Mouse (Mus musculus): ENCODE data around the gene Gm5105. TPM values are rescaled to one million over a fixed set of nuclear protein-coding genes. Genes with fewer than 3 reads are reported as not detected.

Gene Gm5105
- total and polyA plus RNA-seq, 2 experiments from 2014 or later, result 0.11 TPM; not detected in 1

DNA sequence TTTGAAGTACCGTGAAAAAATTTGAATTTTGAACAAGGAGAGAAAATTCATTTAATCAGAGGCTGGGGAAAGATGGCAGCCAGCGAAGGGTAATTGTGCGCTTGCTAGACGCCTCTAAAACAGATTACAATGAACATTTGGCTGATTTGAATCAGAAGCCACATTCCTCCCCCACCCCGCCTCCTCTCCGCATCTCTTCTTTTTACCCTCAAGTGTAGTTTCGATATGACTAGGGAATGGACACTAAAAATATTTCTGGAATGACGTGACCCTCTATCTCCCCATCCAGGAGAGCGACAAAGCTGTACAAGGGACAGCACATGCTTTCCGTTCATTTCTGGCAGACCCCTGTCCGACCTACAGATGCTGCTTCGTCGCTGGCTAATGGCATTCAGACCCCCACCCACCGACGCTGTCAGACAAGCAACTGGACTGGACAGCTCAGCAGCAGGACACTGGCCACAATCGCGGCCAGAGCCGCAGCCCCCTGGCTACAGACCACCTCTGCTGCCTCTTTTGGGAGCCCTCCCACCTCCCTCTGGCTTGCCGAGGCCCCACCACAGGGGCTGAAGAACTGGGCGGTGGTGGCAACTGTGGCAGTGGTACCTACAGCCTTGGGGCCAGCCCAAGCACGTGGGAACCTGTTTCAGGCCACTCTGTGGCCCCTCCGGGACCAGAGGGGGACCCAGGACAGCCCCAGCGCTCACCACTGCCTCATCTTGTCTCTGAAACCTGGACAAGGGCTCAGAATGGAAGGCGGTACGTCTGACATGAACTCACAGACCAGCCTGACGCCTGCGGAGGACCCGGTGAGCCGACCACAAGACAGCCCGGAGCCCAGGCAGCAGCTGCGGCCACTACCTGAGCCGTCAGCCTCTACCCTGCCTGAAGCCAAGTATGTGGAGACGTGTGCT is 2.2 kb downstream of the Gm5105 start, which contains the start of gene 1110002E22Rik:
TSS of gene 1110002E22Rik (plus strand) at position 321 of the 914 bp plus-strand sequence.
- WGBS, result 75% methylated on average over 33 of the region's 33 CpGs
- TF ChIP-seq CTCF (IDR thresholded peaks at IDR 0.05), result no peak
- H3K27ac ChIP-seq (ENCODE audit: low read depth, low read length), result no peak within 1 kb of the TSS
- no peaks in the 10 kb centered on the region for H3K27me3 ChIP-seq (ENCODE audit: insufficient read depth, low read length)
- no peaks in the 10 kb centered on the region for H3K4me1 ChIP-seq (ENCODE audit: insufficient read depth, low read length)
- H3K36me3 ChIP-seq (ENCODE audit: insufficient read depth, low read length), result no peaks in the 10 kb centered on the region
- DNase-seq (ENCODE audit: low spot score) (no peak), ATAC-seq (ENCODE audit: low FRiP score) (no peak)
- no peak within 1 kb of the TSS for H3K4me3 ChIP-seq (ENCODE audit: low read depth, low read length)
- H3K9ac ChIP-seq (replicated peaks; ENCODE audit: low read length, poor library complexity, severe bottlenecking), result no peak within 1 kb of the TSS
- no peaks in the 10 kb centered on the region for H3K9me3 ChIP-seq (ENCODE audit: low read length)
- H3K4me2 ChIP-seq (ENCODE audit: low read depth, low read length, poor library complexity, severe bottlenecking), result no peak within 1 kb of the TSS

DNA sequence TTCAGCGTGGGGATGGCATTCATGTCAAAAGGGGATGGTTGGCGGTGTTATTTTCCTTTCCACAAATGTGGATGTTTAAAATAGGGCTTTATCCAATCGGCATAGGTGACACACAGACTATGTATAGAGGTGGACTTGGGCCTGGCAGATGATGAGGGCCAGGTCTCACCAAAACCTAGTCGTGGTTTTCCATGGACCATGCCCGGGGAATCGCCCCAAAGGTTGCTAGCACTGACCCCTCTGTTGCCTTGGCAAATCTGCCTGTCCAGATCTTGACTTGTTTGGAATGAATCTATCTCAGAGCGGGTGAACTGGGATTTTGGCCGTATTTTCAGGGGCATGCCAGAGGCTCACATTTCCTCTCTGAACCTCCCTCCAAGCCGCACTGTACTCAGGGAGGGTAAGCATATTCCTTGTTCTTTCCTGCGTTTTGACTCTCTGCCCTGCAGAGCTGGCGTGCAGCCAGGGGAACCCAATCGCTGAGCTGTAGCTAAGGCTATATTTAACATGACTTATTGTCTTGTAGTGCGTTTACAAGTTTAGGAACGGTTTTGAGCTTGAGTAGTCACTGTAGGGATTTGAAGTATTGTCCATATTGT is 3.4 kb downstream of the Gm5105 start:
- Histone ChIP-seq H3K9me3 (ENCODE audit: low read length) (no peaks in the 10 kb centered on the region), H3K27ac (ENCODE audit: low read depth, low read length) (no peak overlapping the region), H3K27me3 (ENCODE audit: insufficient read depth, low read length) (no peaks in the 10 kb centered on the region), H3K4me2 (ENCODE audit: low read depth, low read length, poor library complexity, severe bottlenecking) (no peak overlapping the region), H3K36me3 (ENCODE audit: insufficient read depth, low read length) (no peaks in the 10 kb centered on the region), H3K4me3 (ENCODE audit: low read depth, low read length) (no peak overlapping the region), H3K9ac (replicated peaks; ENCODE audit: low read length, poor library complexity, severe bottlenecking) (no peak overlapping the region), H3K4me1 (ENCODE audit: insufficient read depth, low read length) (no peaks in the 10 kb centered on the region)
- WGBS, result 56% methylated on average over 14 of the region's 14 CpGs
- DNase-seq (ENCODE audit: low spot score) (peak; percentile 46), ATAC-seq (ENCODE audit: low FRiP score) (no peak)
- TF ChIP-seq CTCF (IDR thresholded peaks at IDR 0.05), result no peak

DNA sequence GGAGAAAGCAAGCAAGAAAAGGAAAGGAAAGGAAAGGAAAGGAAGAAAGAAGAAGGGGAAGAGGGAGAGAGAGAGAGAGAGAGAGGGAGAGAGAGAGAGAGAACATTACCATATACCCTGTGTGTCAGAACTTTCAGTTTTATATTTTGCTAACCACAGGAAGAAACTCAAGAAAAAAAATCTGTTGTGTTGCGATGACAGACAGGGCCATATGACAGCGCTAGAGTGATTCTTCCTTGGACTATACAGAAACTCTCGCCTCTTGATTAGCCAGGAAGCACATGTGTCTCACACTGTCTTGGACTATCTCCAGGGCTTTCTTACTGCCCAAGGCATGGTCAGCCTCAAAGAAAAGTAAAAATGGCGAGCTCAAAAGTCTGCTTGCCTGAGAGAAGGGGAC is 4.5 kb downstream of the Gm5105 start:
- H3K9me3 ChIP-seq (ENCODE audit: low read length), result no peaks in the 10 kb centered on the region
- no peaks in the 10 kb centered on the region for H3K4me1 ChIP-seq (ENCODE audit: insufficient read depth, low read length)
- no peak overlapping the region for H3K4me3 ChIP-seq (ENCODE audit: low read depth, low read length)
- no peaks in the 10 kb centered on the region for H3K36me3 ChIP-seq (ENCODE audit: insufficient read depth, low read length)
- no peak for ATAC-seq (ENCODE audit: low FRiP score)
- no peak for TF ChIP-seq CTCF (IDR thresholded peaks at IDR 0.05)
- H3K9ac ChIP-seq (replicated peaks; ENCODE audit: low read length, poor library complexity, severe bottlenecking), result no peak overlapping the region
- no peaks in the 10 kb centered on the region for H3K27me3 ChIP-seq (ENCODE audit: insufficient read depth, low read length)
- WGBS, result 89% methylated on average over 4 of the region's 4 CpGs
- no peak overlapping the region for H3K27ac ChIP-seq (ENCODE audit: low read depth, low read length)
- no peak overlapping the region for H3K4me2 ChIP-seq (ENCODE audit: low read depth, low read length, poor library complexity, severe bottlenecking)
- no peak for DNase-seq (ENCODE audit: low spot score)

DNA sequence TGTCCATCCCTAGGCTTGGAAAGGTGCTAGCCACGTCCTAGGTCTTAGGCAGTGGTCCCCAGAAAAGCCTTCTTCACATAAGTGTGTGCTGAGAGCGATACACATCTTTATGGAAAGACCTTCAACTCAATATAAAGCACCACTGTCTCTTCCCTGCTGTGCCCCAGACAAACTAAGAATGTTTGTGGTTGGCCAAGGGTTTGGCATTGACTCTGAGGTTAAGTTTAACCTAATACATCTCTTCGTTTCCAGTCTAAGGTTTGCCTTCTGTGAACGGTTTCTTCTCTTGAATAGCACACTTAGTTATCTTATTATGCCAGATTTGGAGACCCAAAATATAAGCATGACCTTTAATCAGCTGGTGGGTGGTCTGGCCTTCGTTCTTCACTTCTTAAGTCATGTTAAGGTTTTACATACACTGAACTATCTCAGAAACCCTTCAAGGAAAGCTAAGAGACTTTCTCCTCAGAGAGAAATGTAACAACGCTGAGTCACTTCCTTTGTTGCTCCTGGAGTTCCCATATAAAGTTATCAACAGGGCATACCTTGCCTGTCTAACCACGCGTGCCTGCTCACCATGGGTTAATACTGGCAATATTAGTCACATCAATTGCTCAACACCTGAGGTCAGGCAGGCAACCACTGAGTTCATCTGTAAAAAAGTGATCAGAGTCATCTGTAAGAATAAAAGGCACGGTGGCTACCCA is 5.8 kb downstream of the Gm5105 start:
- 92% methylated on average over 9 of the region's 9 CpGs for WGBS
- H3K4me1 ChIP-seq (ENCODE audit: insufficient read depth, low read length), result no peaks in the 10 kb centered on the region
- no peaks in the 10 kb centered on the region for H3K36me3 ChIP-seq (ENCODE audit: insufficient read depth, low read length)
- H3K9ac ChIP-seq (replicated peaks; ENCODE audit: low read length, poor library complexity, severe bottlenecking), result no peak overlapping the region
- no peak for TF ChIP-seq CTCF (IDR thresholded peaks at IDR 0.05)
- H3K9me3 ChIP-seq (ENCODE audit: low read length), result no peaks in the 10 kb centered on the region
- H3K27ac ChIP-seq (ENCODE audit: low read depth, low read length), result no peak overlapping the region
- H3K4me2 ChIP-seq (ENCODE audit: low read depth, low read length, poor library complexity, severe bottlenecking), result no peak overlapping the region
- no peak for ATAC-seq (ENCODE audit: low FRiP score)
- no peak for DNase-seq (ENCODE audit: low spot score)
- H3K4me3 ChIP-seq (ENCODE audit: low read depth, low read length), result no peak overlapping the region
- no peaks in the 10 kb centered on the region for H3K27me3 ChIP-seq (ENCODE audit: insufficient read depth, low read length)

DNA sequence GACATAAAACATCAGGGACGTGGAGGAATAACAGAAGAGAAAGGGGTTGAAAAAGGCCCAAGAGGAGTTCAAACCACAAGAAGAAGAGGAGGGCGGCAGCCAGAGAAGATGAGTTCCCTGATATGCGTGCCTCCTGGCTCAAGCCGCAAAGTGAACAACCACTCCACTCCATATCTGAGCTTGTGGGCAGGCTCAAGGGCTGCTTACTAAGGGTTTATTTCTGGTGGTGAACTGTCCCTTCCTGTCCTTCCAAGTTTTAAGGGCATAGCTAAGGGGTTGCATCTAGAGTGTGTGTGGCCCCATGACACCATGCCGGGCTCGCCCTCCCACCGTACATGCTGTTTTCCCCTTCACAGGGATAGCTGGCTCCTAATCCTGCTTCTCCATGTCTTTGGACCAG is 6.8 kb downstream of the Gm5105 start:
- Histone ChIP-seq H3K27ac (ENCODE audit: low read depth, low read length) (no peak overlapping the region), H3K9me3 (ENCODE audit: low read length) (no peaks in the 10 kb centered on the region), H3K4me3 (ENCODE audit: low read depth, low read length) (no peak overlapping the region), H3K27me3 (ENCODE audit: insufficient read depth, low read length) (no peaks in the 10 kb centered on the region), H3K4me1 (ENCODE audit: insufficient read depth, low read length) (no peaks in the 10 kb centered on the region), H3K9ac (replicated peaks; ENCODE audit: low read length, poor library complexity, severe bottlenecking) (no peak overlapping the region), H3K4me2 (ENCODE audit: low read depth, low read length, poor library complexity, severe bottlenecking) (no peak overlapping the region), H3K36me3 (ENCODE audit: insufficient read depth, low read length) (no peaks in the 10 kb centered on the region)
- no peak for ATAC-seq (ENCODE audit: low FRiP score)
- no peak for DNase-seq (ENCODE audit: low spot score)
- no peak for TF ChIP-seq CTCF (IDR thresholded peaks at IDR 0.05)
- 97% methylated on average over 7 of the region's 7 CpGs for WGBS

All from midbrain, postnatal 0 days (tissue).